Comparison of ENCODE assay signal across 23 mouse cellular contexts in the genomic region with DNA sequence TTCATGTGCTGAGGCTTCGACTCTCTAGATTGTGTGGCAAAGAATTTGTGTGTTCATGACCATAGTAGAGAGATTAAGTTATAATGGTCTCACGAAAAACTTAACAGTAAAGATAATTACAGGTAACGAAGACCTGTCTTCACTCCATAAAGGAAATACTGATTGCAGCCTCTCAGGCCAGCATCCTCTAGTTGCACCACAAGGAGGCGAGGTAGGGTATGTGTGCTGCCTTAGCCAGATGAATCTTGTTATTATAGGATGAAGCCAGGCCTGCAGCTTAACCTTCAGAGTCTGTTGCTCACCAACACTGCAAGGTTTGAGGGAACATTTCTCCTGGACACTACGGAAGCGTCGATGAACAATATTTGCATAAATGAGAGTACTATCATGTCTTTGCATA.
DNase-seq lines count a peak whose midpoint lies in the region; ATAC-seq and TF ChIP-seq lines count a peak whose summit lies in the region.
"Had no signal": no experiment of that assay in that cellular context is flagged by ENCODE, and none has a peak within 500 bp of the region (broad histone marks: within the 10 kb centered on the region; RNA-seq: fewer than 3 reads in every experiment).

No protein-coding gene starts in this region.

- H3K27me3 ChIP-seq in forebrain, postnatal 0 days (ENCODE audit: insufficient read depth, low read length) = no peaks in the 10 kb centered on the region
- no peaks in the 10 kb centered on the region for H3K27me3 ChIP-seq in forebrain, embryonic 15.5 days
- H3K27me3 ChIP-seq in kidney, postnatal 0 days (ENCODE audit: insufficient read depth, low read length) = no peaks in the 10 kb centered on the region
- H3K27me3 ChIP-seq: forebrain, embryonic 12.5 days; limb, embryonic 15.5 days; liver, embryonic 15.5 days; midbrain, embryonic 13.5 days had no signal

- no peaks in the 10 kb centered on the region for H3K4me1 ChIP-seq in forebrain, postnatal 0 days (ENCODE audit: insufficient read depth)
- no peaks in the 10 kb centered on the region for H3K4me1 ChIP-seq in forebrain, embryonic 15.5 days
- 0 out of 2 replicates have a peak, but pooled peaks cover 4% of the 10 kb centered on the region for H3K4me1 ChIP-seq in kidney, postnatal 0 days (replicated peaks; ENCODE audit: insufficient read depth, low read length)
- H3K4me1 ChIP-seq: forebrain, embryonic 12.5 days; limb, embryonic 15.5 days; liver, embryonic 15.5 days had no signal

- peak; percentile 28; the same call in 1 of the 2 replicates for TF ChIP-seq CTCF in forebrain, postnatal 0 days (IDR thresholded peaks at IDR 0.05; ENCODE audit: low read depth)
- TF ChIP-seq CTCF in kidney, postnatal 0 days (IDR thresholded peaks at IDR 0.05; ENCODE audit: low read depth) = peak; percentile 49

- no peak overlapping the region for H3K27ac ChIP-seq in forebrain, postnatal 0 days (ENCODE audit: low read depth, low read length)
- no peak overlapping the region for H3K27ac ChIP-seq in forebrain, embryonic 15.5 days (replicated peaks)
- no peak overlapping the region for H3K27ac ChIP-seq in kidney, postnatal 0 days
- H3K27ac ChIP-seq: forebrain, embryonic 12.5 days; gastrocnemius, adult 2 months; heart, embryonic 10.5 days; left cerebral cortex, adult 2 months; limb, embryonic 15.5 days; liver, embryonic 15.5 days; midbrain, embryonic 13.5 days had no signal

- no peak for DNase-seq in forebrain, postnatal 0 days
- DNase-seq in kidney, postnatal 0 days (ENCODE audit: low spot score) = no peak
- DNase-seq in kidney, postnatal 14 days = no peak
- DNase-seq in thymus, postnatal 4 days = peak; percentile 33
- no peak for DNase-seq in thymus, postnatal 0 days (ENCODE audit: low spot score)
- DNase-seq in Muller cell, postnatal 12 days (ENCODE audit: inconsistent ontology term) = no peak
- DNase-seq: adrenal gland, adult 8-10 months; cerebellum, adult 18-20 months; cerebellum, postnatal 14 days; gastrocnemius, adult 2 months; kidney, adult 8-10 months; layer of hippocampus, adult 9-11 months; left cerebral cortex, postnatal 4 days; thymus, postnatal 14 days had no signal

- WGBS in forebrain, postnatal 0 days = 94% methylated on average over 7 of the region's 7 CpGs
- WGBS in forebrain, embryonic 15.5 days = 92% methylated on average over 7 of the region's 7 CpGs
- WGBS in kidney, postnatal 0 days = 94% methylated on average over 7 of the region's 7 CpGs

- ATAC-seq in forebrain, postnatal 0 days = no peak
- no peak for ATAC-seq in forebrain, embryonic 15.5 days (replicated peaks)
- ATAC-seq in kidney, postnatal 0 days (replicated peaks; ENCODE audit: low FRiP score, low read depth) = no peak
- ATAC-seq: activated CD4-positive, CD25-positive, alpha-beta regulatory T cell, adult 4 months; CD4-positive, CD25-positive, alpha-beta regulatory T cell, adult 4 months; midbrain, embryonic 13.5 days had no signal

- H3K9me3 ChIP-seq in forebrain, postnatal 0 days (ENCODE audit: low read length) = no peaks in the 10 kb centered on the region
- H3K9me3 ChIP-seq in forebrain, embryonic 15.5 days = no peaks in the 10 kb centered on the region
- no peaks in the 10 kb centered on the region for H3K9me3 ChIP-seq in kidney, postnatal 0 days (replicated peaks; ENCODE audit: low read length)
- H3K9me3 ChIP-seq: heart, embryonic 10.5 days; limb, embryonic 15.5 days; liver, embryonic 15.5 days; midbrain, embryonic 13.5 days had no signal

- H3K4me2 ChIP-seq in forebrain, postnatal 0 days (ENCODE audit: low read depth) = no peak overlapping the region
- H3K4me2 ChIP-seq in forebrain, embryonic 15.5 days (replicated peaks) = no peak overlapping the region
- no peak overlapping the region for H3K4me2 ChIP-seq in kidney, postnatal 0 days (ENCODE audit: low read length)
- H3K4me2 ChIP-seq: forebrain, embryonic 12.5 days; limb, embryonic 15.5 days; liver, embryonic 15.5 days; midbrain, embryonic 13.5 days had no signal

- no peaks in the 10 kb centered on the region for H3K36me3 ChIP-seq in forebrain, postnatal 0 days (ENCODE audit: insufficient read depth)
- no peaks in the 10 kb centered on the region for H3K36me3 ChIP-seq in forebrain, embryonic 15.5 days
- H3K36me3 ChIP-seq in kidney, postnatal 0 days (ENCODE audit: insufficient read depth, low read length) = no peaks in the 10 kb centered on the region
- H3K36me3 ChIP-seq: forebrain, embryonic 12.5 days; limb, embryonic 15.5 days; liver, embryonic 15.5 days had no signal

- no peak overlapping the region for H3K9ac ChIP-seq in forebrain, postnatal 0 days
- H3K9ac ChIP-seq in forebrain, embryonic 15.5 days (replicated peaks) = no peak overlapping the region
- no peak overlapping the region for H3K9ac ChIP-seq in kidney, postnatal 0 days (ENCODE audit: low read depth, low read length)
- H3K9ac ChIP-seq: forebrain, embryonic 12.5 days; limb, embryonic 15.5 days; liver, embryonic 15.5 days; midbrain, embryonic 13.5 days had no signal

- H3K4me3 ChIP-seq in forebrain, postnatal 0 days (ENCODE audit: low read depth, low read length) = no peak overlapping the region
- H3K4me3 ChIP-seq in forebrain, embryonic 15.5 days = no peak overlapping the region
- no peak overlapping the region for H3K4me3 ChIP-seq in kidney, postnatal 0 days (replicated peaks; ENCODE audit: low read depth, low read length)
- H3K4me3 ChIP-seq: forebrain, embryonic 12.5 days; gastrocnemius, adult 2 months; heart, embryonic 10.5 days; left cerebral cortex, adult 2 months; limb, embryonic 15.5 days; liver, embryonic 15.5 days; midbrain, embryonic 13.5 days had no signal
